Mouse (Mus musculus) heart, embryonic 15.5 days (tissue): ENCODE measurements around the gene Katna1. TPM values are rescaled to one million over a fixed set of nuclear protein-coding genes. Genes with fewer than 3 reads are reported as not detected.

ENCODE experiments used
- polyA plus RNA-seq: library from polyadenylated mRNA; unstranded; fragments of >200 nt; fragmentation: Nextera tagmentation; extraction: Ambion mirVana; gene quantifications from 2 replicates; pipeline ENCODE4 v1.2.1, GENCODE M21; 2015

Katna1 gene
- polyA plus RNA-seq, 1 experiment from 2014 or later, result 30.3 TPM

Other genes starting within 250 kb of the Katna1 start
- gene Lrp11, start 136.2 kb upstream of the Katna1 start, polyA plus RNA-seq, result 1.1 and 2.1 TPM in 2 replicates
- 26.8 and 31.3 TPM in 2 replicates for gene Nup43, start 58.5 kb upstream of the Katna1 start, polyA plus RNA-seq
- gene Pcmt1, start 44.9 kb upstream of the Katna1 start, polyA plus RNA-seq, result 122 and 124 TPM in 2 replicates
- gene Lats1, start 44.8 kb upstream of the Katna1 start, polyA plus RNA-seq, result 2.9 and 4.2 TPM in 2 replicates
- gene Ginm1, start 66.8 kb downstream of the Katna1 start, polyA plus RNA-seq, result 77.7 and 86.1 TPM in 2 replicates
- 28.2 and 29.2 TPM in 2 replicates for gene Ppil4, start 66.9 kb downstream of the Katna1 start, polyA plus RNA-seq
- gene Zc3h12d, start 106.5 kb downstream of the Katna1 start, polyA plus RNA-seq, result 0.20 and 0.36 TPM in 2 replicates
- 13.8 and 15.4 TPM in 2 replicates for gene Tab2, start 230.2 kb downstream of the Katna1 start, polyA plus RNA-seq